Mouse (Mus musculus): Measurements from ENCODE around the gene Ikzf4. TPM values are rescaled to one million over a fixed set of nuclear protein-coding genes. Genes with fewer than 3 reads are reported as not detected.

Gene Ikzf4
- total and polyA plus RNA-seq, 3 experiments, result 0.88 to 1.8 (median 0.97) TPM

- H3K27ac ChIP-seq, result no peak overlapping the region
- H3K9ac ChIP-seq (ENCODE audit: low read depth, low read length), result no peak overlapping the region
- no peaks in the 10 kb centered on the region for H3K36me3 ChIP-seq (ENCODE audit: control insufficient read depth, insufficient read depth, low read length)
- no peak overlapping the region for H3K4me3 ChIP-seq
- no peak for DNase-seq
- no peaks in the 10 kb centered on the region for H3K79me2 ChIP-seq (replicated peaks; ENCODE audit: control insufficient read depth, insufficient read depth, low read length)
- 23% methylated on average over 6 of the region's 6 CpGs for WGBS
- intact Hi-C loops (cut with DNase I), result loop anchor here (5.0 kb wide), 1 partner anchor 59 kb away; the partner anchor contains the start of gene Suox
- TF ChIP-seq CTCF (IDR thresholded peaks at IDR 0.05) (no peak), EP300 (IDR thresholded peaks at IDR 0.05; ENCODE audit: insufficient read depth, low read depth, low read length) (no peak), POLR2A (IDR thresholded peaks at IDR 0.05; ENCODE audit: insufficient read depth, low read depth, low read length) (no peak)
- H3K27me3 ChIP-seq (ENCODE audit: control insufficient read depth, insufficient read depth, low read length), result no peaks in the 10 kb centered on the region
- H3K4me1 ChIP-seq (ENCODE audit: control insufficient read depth, insufficient read depth, low read length), result no peaks in the 10 kb centered on the region
These were observed 32.7 kb downstream of the Ikzf4 start for GRCm38 (mm10) chr10:128613154-128613440.

GRCm38 (mm10) chr10:128612433-128613153, 33.2 kb downstream of the Ikzf4 start:
- H3K4me3 ChIP-seq, result no peak overlapping the region
- intact Hi-C loops (cut with DNase I), result loop anchor here (5.0 kb wide), 1 partner anchor 60 kb away; the partner anchor contains the start of gene Suox
- WGBS, result 12% methylated on average over 16 of the region's 16 CpGs
- no peaks in the 10 kb centered on the region for H3K4me1 ChIP-seq (ENCODE audit: control insufficient read depth, insufficient read depth, low read length)
- H3K9ac ChIP-seq (ENCODE audit: low read depth, low read length), result no peak overlapping the region
- H3K36me3 ChIP-seq (ENCODE audit: control insufficient read depth, insufficient read depth, low read length), result no peaks in the 10 kb centered on the region
- DNase-seq, result peak; percentile 66 to 76
- H3K27me3 ChIP-seq (ENCODE audit: control insufficient read depth, insufficient read depth, low read length), result no peaks in the 10 kb centered on the region
- TF ChIP-seq POLR2A (IDR thresholded peaks at IDR 0.05; ENCODE audit: insufficient read depth, low read depth, low read length) (no peak), EP300 (IDR thresholded peaks at IDR 0.05; ENCODE audit: insufficient read depth, low read depth, low read length) (no peak), CTCF (IDR thresholded peaks at IDR 0.05) (peak; percentile 98)
- no peak overlapping the region for H3K27ac ChIP-seq
- H3K79me2 ChIP-seq (replicated peaks; ENCODE audit: control insufficient read depth, insufficient read depth, low read length), result no peaks in the 10 kb centered on the region

GRCm38 (mm10) chr10:128606483-128606882, 39.3 kb downstream of the Ikzf4 start:
- Histone ChIP-seq H3K36me3 (ENCODE audit: control insufficient read depth, insufficient read depth, low read length) (no peaks in the 10 kb centered on the region), H3K9ac (ENCODE audit: low read depth, low read length) (no peak overlapping the region), H3K4me1 (ENCODE audit: control insufficient read depth, insufficient read depth, low read length) (no peaks in the 10 kb centered on the region), H3K4me3 (no peak overlapping the region), H3K27me3 (ENCODE audit: control insufficient read depth, insufficient read depth, low read length) (no peaks in the 10 kb centered on the region), H3K27ac (no peak overlapping the region), H3K79me2 (replicated peaks; ENCODE audit: control insufficient read depth, insufficient read depth, low read length) (no peaks in the 10 kb centered on the region)
- no peak for DNase-seq
- TF ChIP-seq CTCF (IDR thresholded peaks at IDR 0.05) (no peak), EP300 (IDR thresholded peaks at IDR 0.05; ENCODE audit: insufficient read depth, low read depth, low read length) (no peak), POLR2A (IDR thresholded peaks at IDR 0.05; ENCODE audit: insufficient read depth, low read depth, low read length) (no peak)
- intact Hi-C loops (cut with DNase I), result no loop called here
- 39% methylated on average over 2 of the region's 2 CpGs for WGBS

GRCm38 (mm10) chr10:128602470-128603128, 43.2 kb downstream of the Ikzf4 start:
- Histone ChIP-seq H3K4me3 (no peak overlapping the region), H3K27ac (no peak overlapping the region), H3K9ac (ENCODE audit: low read depth, low read length) (no peak overlapping the region), H3K36me3 (ENCODE audit: control insufficient read depth, insufficient read depth, low read length) (no peaks in the 10 kb centered on the region), H3K27me3 (ENCODE audit: control insufficient read depth, insufficient read depth, low read length) (no peaks in the 10 kb centered on the region), H3K4me1 (ENCODE audit: control insufficient read depth, insufficient read depth, low read length) (no peaks in the 10 kb centered on the region), H3K79me2 (replicated peaks; ENCODE audit: control insufficient read depth, insufficient read depth, low read length) (no peaks in the 10 kb centered on the region)
- TF ChIP-seq EP300 (IDR thresholded peaks at IDR 0.05; ENCODE audit: insufficient read depth, low read depth, low read length), result no peak
- no peak for TF ChIP-seq CTCF (IDR thresholded peaks at IDR 0.05)
- no peak for TF ChIP-seq POLR2A (IDR thresholded peaks at IDR 0.05; ENCODE audit: insufficient read depth, low read depth, low read length)
- 51% methylated on average over 4 of the region's 4 CpGs for WGBS
- no peak for DNase-seq
- intact Hi-C loops (cut with DNase I), result no loop called here

GRCm38 (mm10) chr10:128601499-128601898, 44.3 kb downstream of the Ikzf4 start:
- Histone ChIP-seq H3K27me3 (ENCODE audit: control insufficient read depth, insufficient read depth, low read length) (no peaks in the 10 kb centered on the region), H3K79me2 (replicated peaks; ENCODE audit: control insufficient read depth, insufficient read depth, low read length) (no peaks in the 10 kb centered on the region), H3K36me3 (ENCODE audit: control insufficient read depth, insufficient read depth, low read length) (no peaks in the 10 kb centered on the region), H3K27ac (no peak overlapping the region), H3K9ac (ENCODE audit: low read depth, low read length) (no peak overlapping the region), H3K4me1 (ENCODE audit: control insufficient read depth, insufficient read depth, low read length) (no peaks in the 10 kb centered on the region), H3K4me3 (no peak overlapping the region)
- TF ChIP-seq CTCF (IDR thresholded peaks at IDR 0.05) (no peak), POLR2A (IDR thresholded peaks at IDR 0.05; ENCODE audit: insufficient read depth, low read depth, low read length) (no peak), EP300 (IDR thresholded peaks at IDR 0.05; ENCODE audit: insufficient read depth, low read depth, low read length) (no peak)
- WGBS, result 78% methylated on average over 1 of the region's 1 CpGs
- DNase-seq, result no peak
- intact Hi-C loops (cut with DNase I), result no loop called here

DNA sequence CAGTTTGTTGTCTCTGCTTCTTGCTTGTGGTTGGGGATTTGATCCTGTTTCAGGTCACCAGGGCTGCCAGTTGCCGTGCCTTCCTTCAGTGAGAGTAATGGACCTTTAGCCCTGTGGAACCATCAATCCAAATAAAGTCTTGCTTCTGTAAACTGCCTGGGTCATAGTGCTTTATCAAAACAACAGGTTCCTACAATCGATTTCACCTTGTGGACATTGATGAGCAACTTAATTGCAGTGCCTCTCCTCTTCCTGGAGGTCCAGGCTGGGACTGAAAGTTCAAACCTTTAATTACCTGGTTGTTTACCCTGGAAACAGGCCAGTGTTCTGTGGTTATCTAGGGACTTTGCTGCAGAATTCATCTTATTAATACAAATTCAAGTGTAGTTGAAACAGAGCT, 47.3 kb downstream of the Ikzf4 start:
- no peak overlapping the region for H3K4me3 ChIP-seq
- H3K9ac ChIP-seq (ENCODE audit: low read depth, low read length), result no peak overlapping the region
- intact Hi-C loops (cut with DNase I), result no loop called here
- H3K27me3 ChIP-seq (ENCODE audit: control insufficient read depth, insufficient read depth, low read length), result no peaks in the 10 kb centered on the region
- TF ChIP-seq POLR2A (IDR thresholded peaks at IDR 0.05; ENCODE audit: insufficient read depth, low read depth, low read length) (no peak), EP300 (IDR thresholded peaks at IDR 0.05; ENCODE audit: insufficient read depth, low read depth, low read length) (no peak), CTCF (IDR thresholded peaks at IDR 0.05) (no peak)
- no peak for DNase-seq
- H3K36me3 ChIP-seq (ENCODE audit: control insufficient read depth, insufficient read depth, low read length), result no peaks in the 10 kb centered on the region
- H3K79me2 ChIP-seq (replicated peaks; ENCODE audit: control insufficient read depth, insufficient read depth, low read length), result no peaks in the 10 kb centered on the region
- WGBS, result 79% methylated on average over 2 of the region's 2 CpGs
- H3K4me1 ChIP-seq (ENCODE audit: control insufficient read depth, insufficient read depth, low read length), result no peaks in the 10 kb centered on the region
- H3K27ac ChIP-seq, result no peak overlapping the region

Data from heart, adult 2 months (tissue).